Mouse (Mus musculus): ENCODE results near the gene Col4a6.

The Col4a6 gene

GRCm38 (mm10) chrX:141249636-141250035, 224.2 kb downstream of the Col4a6 start:
- no peak for DNase-seq

- DNase-seq, result peak; percentile 55 to 56
Observed at GRCm38 (mm10) chrX:141236564-141237333, 237.1 kb downstream of the Col4a6 start.

- no peak for DNase-seq
Observed at GRCm38 (mm10) chrX:141228169-141228568, 245.7 kb downstream of the Col4a6 start.

GRCm38 (mm10) chrX:141212802-141213201, 261.1 kb downstream of the Col4a6 start:
- DNase-seq, result peak; percentile 58 to 66

GRCm38 (mm10) chrX:141198993-141199392, 274.9 kb downstream of the Col4a6 start:
- no peak for DNase-seq

- no peak for DNase-seq
Observed at GRCm38 (mm10) chrX:141195036-141195435, 278.8 kb downstream of the Col4a6 start.

GRCm38 (mm10) chrX:141175353-141175752, 298.5 kb downstream of the Col4a6 start:
- DNase-seq, result peak; percentile 50 to 51

- DNase-seq, result no peak
Observed at GRCm38 (mm10) chrX:141165067-141165466, 308.8 kb downstream of the Col4a6 start.

- DNase-seq, result no peak
Observed at GRCm38 (mm10) chrX:141160371-141160770, 313.5 kb downstream of the Col4a6 start.

GRCm38 (mm10) chrX:141158160-141158559, 315.7 kb downstream of the Col4a6 start:
- DNase-seq, result peak; percentile 10 to 14

GRCm38 (mm10) chrX:141157626-141158025, 316.2 kb downstream of the Col4a6 start:
- DNase-seq, result no peak

GRCm38 (mm10) chrX:141156696-141157095, 317.2 kb downstream of the Col4a6 start:
- no peak for DNase-seq

- no peak for DNase-seq
Observed at GRCm38 (mm10) chrX:141151182-141151581, 322.7 kb downstream of the Col4a6 start.

- no peak for DNase-seq
Observed at GRCm38 (mm10) chrX:141150290-141150689, 323.6 kb downstream of the Col4a6 start.

- no peak for DNase-seq
Observed at GRCm38 (mm10) chrX:141149705-141150104, 324.2 kb downstream of the Col4a6 start.

Data from cerebellum, postnatal 14 days (tissue).